Mouse (Mus musculus): ENCODE results near the gene Adamtsl4.
A peak's percentile ranks its signal among the peaks of the same experiment; 100 is the strongest.
"Not testable (repeated sequence)": the region's sequence is repeated elsewhere in the genome, so short reads cannot be mapped to it uniquely, and the experiment has no call there.

Adamtsl4 gene

DNA sequence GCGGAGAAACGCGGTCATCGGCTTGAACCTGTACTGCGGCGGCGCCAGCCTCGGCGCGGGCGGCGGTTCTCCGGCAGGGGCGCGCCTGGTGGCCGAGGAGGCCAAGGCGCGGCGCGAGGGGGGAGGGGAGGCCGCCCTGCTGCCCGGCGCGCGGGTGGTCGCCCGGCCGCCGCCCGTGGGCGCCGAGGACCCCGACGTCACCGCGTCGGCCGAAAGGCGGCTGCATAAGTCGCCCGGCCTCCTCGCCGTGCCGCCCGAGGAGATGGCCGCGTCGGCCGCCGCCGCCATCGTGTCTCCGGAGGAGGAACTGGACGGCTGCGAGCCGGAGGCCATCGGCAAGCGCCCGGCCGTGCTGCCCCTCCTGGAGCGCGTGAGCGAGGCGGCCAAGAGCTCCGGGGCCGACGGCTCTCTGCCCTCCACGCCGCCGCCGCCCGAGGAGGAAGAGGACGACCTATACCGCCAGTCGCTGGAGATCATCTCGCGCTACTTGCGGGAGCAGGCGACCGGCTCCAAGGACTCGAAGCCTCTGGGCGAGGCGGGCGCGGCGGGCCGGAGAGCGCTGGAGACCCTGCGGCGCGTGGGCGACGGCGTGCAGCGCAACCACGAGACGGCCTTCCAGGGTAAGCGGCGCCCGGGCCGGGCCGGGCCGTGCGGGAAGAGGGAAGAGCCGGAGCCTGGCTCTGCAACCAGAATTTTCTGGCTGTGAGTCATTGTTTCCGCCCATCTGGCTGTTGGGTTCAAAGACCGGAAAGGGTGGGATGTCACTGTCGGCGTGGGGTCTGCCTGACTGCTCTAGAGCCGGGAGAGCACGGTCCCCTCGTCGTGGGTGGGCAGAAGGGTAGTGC lies 28.6 kb downstream of the Adamtsl4 start:
- peak; percentile 63 for DNase-seq

DNA sequence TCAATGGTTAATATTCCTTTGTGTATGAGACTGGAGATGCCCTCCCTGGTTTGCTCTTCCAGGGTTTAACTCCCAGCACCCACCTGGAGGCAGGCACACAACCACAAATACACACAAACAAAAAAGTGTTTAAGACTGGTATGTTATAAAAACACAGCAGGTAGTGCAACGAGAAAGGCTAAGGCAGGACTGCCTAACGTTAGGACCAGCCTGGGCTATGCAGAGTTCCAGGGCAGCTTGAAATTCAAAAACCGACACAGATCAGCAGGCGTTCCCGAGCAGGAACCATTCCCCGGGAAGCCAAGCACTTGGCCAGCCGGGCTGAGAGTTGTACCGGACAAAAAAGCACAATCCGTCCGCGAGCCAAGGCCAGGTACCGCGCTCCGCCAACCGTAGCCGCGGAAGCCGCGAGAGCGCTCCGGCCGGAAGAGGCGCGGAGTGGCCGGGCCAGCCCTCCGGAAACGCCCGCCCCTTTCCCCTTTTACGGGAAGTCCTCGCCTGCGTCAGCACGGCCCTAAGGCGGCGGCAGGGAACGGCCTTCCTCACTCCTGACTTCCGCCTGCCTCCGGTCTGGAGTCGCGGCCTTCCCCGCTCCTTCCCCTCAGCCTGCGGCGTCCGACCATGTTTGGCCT lies 29.4 kb downstream of the Adamtsl4 start, which contains the start of gene Mcl1:
Mcl1 (plus strand) TSS at position 553 of the 632 bp plus-strand sequence.
- peak; percentile 93 for DNase-seq

DNA sequence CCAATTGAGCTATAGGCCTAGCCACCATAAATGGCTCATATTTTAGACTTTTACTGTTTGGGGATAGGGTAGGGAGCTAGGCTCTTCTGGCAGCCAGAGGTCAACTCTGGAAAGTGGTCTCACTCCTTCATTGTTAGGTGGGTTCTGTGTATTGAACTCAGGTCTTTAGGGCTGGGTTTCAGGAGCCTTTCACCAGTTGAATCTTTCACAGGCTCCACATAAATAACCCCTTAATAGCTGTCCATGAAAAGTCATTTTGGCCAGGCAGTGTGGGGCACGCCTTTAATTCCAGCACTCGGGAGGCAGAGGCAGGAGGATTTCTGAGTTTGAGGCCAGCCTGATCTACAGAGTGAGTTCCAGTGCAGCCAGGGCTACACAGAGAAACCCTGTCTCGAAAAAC lies 30.0 kb downstream of the Adamtsl4 start:
- DNase-seq: no peak

DNA sequence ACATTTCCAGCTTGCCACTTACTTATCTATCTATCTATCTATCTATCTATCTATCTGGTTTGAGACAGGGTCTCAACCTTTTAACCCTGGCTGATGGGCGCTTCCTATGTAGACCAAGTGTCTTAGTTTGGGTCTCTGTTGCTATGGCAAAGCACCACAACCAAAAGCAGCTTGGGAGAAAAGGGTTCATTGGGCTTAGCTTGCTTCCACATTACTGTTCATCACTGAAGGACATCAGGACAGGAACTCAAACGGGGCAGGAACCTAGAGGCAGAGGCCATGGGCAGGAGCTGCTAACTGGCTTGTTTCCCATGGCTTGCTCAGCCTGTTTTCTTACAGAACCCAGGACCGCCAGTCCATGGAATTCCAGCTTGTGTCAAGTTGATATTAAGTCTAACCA lies 30.6 kb downstream of the Adamtsl4 start:
- DNase-seq: no peak

DNA sequence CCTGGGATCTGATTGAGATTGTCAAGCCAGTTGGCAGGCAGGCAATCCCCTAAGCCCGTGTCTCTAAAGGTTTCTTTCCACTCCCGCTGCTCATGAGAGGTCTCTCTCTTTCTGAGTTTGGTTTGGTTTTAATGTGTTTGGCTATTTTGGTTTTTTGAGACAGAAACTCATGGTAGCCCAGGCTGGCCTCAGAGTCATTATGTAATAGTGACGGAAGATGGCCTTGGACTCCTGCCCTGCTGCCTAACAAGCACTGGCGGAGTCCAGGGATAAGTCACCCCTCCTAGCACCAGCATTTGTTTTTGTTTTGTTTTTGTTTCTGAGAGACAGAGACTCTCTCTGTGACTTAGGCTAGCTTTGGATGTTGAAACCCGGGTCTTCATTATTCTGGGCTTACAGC lies 32.3 kb downstream of the Adamtsl4 start:
- no peak for DNase-seq

DNA sequence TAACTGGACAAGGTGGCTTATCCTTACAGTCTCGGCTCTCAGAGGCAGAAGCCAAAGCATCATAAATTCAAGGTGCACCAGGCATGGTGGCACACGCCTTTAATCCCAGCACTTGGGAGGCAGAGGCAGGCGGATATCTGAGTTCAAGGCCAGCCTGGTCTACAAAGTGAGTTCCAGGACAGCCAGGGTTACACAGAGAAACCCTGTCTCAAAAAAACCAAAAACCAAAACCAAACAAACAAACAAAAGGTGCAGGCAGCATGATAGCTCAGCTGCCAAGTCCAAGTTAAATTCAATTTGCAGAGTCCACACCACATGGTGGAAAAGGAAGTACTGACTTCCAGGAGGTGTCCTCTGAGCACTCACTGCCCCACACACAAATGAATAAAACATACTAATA lies 33.3 kb downstream of the Adamtsl4 start:
- DNase-seq: not testable (repeated sequence)

DNA sequence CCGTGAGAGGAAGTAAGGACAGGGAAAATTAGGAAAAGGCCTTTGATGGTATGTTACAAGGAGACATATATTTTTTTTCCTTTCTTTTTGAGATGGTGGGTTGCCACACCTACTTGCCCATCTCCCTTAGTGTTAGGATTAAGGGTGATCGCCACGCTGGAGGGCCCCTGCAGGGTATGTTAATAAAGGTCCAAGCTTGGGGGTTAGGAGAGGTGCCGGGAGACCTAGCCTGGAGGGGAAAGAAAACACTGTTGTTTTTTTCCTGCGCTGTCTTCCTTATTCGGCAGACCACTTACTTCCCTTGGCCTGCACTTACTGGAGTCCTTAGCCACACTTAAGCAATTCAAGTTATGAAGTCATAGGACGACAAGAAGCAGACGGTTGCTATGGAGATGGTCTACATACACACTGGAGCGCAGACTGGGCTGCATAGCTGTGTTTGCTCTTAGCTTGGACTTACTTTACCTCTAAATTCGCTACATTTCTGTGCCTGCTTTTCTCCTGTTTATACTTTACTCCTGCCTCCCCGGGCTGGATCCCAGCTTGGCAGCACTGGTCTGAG lies 34.2 kb downstream of the Adamtsl4 start:
- no peak for DNase-seq

DNA sequence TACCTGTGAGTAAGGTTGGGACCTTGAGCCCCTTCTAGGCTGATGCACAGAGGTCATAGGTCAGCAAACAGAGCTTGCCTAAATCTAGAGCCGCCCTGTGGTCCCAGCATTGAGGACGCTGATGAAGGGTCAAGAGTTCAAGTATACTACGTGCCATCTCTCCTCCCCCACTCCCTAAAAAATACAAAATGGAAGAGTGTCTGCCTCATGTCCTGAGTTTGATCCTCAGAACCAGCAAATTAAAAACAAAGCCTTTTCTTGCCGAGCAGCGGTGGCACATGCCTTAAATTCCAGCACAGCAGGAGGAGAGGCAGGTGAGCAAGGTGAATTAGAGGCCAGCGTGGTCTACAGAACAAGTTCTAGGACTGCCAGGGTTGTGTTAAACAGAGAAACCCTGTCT lies 34.8 kb downstream of the Adamtsl4 start:
- no peak for DNase-seq

DNA sequence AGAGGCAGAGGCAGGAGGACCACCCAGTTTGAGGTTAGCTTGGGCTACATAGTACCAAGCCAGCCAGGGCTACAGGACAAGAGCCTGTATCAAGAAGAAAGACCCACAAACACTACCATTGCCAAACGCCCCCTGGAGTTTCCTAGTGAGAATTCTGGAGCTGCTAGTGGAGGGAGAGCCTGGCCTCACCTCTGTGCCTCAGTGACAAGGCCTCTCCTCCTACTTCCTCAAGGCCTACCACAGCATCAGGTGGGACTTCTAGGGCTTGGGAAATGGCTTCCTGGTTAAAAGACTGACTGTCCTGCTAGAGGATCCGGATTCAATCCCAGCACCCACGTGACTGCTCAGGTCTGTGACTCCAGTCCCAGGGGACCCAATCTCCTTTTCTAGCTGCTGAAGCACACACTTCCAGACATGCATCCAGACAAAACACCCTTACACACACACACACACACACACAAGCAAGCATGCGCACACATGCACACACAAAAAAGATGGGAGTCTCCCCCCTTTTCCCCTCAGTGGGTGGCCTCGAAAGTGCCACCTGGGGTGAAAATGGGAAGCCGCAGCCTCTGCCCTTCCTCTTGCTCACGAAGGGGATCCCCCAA lies 35.4 kb downstream of the Adamtsl4 start:
- DNase-seq: no peak

DNA sequence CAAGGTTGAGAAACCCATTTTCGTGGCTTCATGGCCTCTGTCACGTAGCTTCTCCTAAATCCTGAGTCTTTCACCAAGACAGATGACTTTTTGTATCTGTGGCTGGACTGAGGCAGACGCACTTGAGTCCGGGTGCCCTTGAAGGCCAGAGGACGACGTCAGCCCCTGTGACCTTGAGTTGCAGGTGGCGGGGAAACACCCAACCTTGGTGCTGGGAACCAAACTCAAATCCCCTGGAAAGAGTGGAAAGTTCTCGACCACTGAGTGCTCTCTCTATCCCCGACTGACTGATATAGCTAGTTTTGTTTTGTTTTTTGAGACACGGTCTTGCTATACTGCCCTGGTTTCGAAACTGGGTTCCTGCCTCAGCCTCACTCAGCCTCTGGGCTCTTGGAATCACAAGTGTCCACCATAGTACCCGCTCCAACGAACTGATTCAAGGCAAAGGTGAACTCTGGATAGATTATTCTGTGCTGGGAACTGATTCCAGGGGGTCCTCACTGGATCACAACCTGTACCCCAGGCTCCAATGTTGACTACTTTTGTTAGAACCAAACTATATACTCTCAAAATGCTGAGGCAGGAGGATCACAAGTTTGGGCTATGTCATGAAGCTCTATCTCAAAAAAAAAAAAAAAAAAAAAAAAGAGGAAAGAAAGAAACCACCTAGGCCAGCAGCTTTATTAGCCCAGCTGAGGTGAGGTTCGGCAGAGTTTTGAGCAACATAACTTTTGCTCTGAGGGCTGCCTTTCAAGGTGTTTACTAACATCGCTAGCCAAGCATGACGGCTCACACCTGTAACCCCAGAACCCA lies 36.1 kb downstream of the Adamtsl4 start:
- no peak for DNase-seq

DNA sequence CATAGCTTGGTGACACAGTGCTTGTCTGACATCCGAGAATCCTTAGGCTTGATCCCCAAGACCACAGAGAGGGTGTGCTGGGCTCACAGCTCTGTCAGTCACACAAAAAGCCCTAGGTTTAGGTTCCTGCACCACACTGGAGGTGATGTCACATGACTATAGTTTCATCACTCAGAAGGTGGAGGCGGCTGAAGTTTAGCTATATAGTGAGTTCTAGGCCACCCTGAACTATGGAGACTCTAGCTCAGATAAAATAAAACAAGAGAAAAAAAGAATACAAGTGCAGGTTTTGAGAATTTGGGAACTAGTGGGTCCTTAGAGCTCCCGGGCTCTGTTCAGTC lies 36.7 kb downstream of the Adamtsl4 start:
- DNase-seq: no peak

DNA sequence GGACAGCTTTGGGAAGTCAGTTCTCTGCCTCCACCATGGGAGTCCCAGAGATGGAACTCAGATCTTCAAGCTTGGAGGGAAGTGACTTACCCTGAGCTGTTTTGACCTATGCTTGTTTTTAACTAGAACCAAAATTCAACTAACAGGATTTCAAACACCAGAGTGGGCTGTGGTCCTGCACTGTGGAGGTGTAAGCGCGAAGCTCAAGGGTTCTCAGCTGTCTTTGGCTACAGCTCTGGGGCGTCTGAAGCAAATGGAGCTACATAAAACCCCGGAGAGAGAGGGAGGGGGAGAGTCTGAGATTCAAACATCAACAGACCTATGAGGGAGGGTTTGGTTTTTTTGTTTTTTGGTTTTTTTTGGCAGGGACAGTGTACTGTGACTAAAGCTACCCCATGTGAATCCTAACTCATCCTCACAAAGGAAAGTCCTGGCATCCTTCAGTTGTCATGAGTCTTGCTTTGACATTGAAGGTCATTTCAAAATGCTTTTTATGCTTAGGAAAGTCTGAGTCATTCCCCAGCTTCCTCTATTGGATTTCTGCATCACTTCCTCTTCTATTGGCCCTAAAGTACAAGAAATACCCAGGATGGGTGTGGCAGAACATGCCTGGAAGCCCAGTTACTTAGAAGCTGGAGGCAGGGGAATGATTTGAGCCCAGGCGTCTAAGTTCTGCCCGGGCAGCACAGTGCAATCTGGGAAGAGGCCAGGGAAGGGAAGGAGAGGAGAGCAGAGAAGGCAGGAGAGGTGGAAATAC lies 37.3 kb downstream of the Adamtsl4 start:
- no peak for DNase-seq

DNA sequence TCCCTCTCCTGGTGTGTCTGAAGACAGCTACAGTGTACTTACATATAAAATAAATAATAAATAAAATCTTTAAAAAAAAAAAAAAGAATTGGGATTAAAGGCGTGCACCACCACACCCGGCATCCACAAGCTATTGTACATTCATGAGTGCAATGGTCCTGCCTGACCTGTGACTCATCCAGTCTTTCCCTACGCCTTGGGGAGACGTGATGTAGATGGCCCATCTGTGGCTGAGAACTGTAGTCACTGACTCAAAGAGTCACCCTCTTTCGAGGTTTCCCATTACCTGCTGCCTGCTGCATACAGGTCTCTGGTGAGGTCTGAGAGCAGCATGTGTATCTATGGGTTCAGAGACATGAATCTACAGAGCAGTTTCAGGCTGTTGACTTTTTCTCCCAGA lies 39.7 kb downstream of the Adamtsl4 start:
- DNase-seq: no peak

DNA sequence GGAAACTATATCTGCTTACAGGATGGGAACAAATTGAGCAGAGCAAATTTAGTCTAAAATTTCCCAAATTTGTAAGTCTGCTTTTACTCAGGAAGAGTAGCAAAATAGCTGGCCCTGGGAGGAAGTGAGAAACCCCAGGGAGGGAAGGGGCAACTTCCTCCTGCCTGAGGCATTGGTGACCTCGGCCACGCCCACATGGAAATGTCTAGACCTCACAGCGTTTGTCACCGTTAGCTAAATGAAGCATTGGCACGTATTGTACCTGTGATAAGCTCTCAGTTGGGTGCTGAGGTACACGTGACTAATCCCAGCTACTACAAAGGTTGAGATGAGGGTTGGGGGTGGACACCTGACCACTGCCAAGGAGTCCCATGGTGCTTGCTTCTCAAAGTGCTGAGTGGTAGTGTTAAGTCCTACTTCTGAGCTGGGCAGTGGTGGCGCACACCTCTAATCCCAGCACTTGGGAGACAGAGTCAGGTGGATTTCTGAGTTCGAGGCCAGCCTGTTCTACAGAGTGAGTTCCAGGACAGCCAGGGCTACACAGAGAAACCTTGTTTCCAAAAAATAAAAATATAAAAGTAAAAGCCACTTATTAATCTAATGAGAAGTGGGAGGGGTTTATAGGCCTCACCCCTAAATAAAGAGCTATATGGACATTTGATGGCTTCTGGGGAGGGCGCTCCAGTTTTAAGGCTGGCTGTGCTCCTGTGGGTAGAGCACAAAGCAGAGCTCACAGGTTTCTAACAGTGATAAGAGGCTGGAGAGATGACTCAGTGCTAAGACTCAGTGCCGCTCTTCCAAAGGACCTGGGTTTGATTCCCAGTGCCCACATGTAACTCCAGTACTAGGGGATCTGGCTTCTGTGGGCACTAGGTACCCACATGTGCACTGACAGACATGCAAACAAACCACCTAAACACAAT lies 42.1 kb downstream of the Adamtsl4 start:
- no peak for DNase-seq

DNA sequence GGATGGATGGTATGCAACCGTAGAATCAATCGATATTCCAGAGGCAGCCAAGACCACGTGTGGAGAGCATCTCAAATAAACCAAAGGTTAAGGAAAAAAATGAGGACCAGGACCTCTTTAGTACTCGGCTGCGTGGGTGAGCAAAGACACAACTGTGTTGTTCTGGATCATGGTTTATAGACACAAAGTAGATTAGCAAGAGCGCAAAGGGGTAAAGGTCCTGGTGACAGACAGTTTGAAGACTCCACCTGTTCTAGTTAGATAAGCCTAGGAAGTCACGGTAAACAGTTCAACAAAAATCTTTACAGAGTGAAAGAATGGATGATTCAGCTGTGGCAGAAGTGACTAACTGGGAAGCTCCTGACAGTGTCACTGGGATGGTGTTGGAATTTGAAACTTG lies 44.6 kb downstream of the Adamtsl4 start:
- no peak for DNase-seq

DNA sequence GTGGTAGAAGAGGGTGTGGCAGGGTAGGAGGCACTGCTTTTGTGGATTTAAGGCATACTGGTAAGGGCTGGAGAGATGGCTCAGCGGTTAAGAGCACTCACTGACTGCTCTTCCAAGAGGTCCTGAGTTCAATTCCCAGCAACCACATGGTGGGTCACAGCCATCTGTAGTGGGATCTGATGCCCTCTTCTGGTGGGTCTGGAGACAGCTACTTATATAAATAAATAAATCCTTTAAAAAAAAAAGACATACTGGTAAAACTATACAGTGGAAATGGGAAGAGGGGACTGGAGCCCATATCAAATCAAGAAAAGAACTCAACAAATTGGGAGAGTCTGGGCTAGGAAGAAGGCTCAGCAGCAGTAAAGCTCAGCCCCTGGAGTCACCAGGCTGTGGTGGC lies 48.0 kb downstream of the Adamtsl4 start:
- no peak for DNase-seq

DNA sequence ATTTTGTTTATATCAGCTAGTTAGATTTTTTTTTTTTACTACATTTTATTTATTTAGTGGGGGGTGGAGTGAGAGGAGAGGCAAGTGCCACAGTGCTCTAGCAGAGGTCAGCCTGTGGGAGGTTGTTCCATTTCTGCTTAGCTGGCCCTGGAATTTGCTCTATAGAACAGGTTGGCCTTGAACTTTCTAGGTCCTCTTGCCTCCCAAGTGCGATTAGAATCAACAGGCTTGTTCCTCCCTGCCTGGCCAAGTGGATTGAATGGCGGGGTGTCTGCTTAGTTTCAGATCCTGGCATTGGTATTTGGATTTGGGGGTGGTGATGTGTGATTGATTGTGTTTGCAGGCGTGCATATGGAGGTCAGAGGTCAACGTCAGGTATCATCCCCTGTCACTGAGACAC lies 51.6 kb downstream of the Adamtsl4 start:
- DNase-seq: no peak

DNA sequence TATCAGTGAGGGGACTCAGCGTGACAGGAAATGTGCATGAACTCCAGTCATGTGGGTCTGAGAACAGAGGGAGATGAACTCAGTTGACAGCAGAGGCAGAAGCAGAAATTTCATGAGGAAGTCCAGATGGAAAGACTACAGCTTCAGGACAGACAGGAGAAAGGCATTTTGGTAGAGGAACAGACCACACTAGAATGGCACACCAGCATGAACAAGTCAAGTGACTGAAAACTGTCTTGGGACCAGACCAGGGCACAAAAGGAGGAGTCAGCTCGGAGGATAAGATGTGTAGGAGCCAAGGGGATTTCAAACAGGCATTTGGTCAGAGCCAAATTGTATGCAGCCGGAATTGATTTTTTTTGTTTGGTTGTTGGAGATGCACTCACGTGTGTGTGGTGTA lies 52.1 kb downstream of the Adamtsl4 start:
- no peak for DNase-seq

DNA sequence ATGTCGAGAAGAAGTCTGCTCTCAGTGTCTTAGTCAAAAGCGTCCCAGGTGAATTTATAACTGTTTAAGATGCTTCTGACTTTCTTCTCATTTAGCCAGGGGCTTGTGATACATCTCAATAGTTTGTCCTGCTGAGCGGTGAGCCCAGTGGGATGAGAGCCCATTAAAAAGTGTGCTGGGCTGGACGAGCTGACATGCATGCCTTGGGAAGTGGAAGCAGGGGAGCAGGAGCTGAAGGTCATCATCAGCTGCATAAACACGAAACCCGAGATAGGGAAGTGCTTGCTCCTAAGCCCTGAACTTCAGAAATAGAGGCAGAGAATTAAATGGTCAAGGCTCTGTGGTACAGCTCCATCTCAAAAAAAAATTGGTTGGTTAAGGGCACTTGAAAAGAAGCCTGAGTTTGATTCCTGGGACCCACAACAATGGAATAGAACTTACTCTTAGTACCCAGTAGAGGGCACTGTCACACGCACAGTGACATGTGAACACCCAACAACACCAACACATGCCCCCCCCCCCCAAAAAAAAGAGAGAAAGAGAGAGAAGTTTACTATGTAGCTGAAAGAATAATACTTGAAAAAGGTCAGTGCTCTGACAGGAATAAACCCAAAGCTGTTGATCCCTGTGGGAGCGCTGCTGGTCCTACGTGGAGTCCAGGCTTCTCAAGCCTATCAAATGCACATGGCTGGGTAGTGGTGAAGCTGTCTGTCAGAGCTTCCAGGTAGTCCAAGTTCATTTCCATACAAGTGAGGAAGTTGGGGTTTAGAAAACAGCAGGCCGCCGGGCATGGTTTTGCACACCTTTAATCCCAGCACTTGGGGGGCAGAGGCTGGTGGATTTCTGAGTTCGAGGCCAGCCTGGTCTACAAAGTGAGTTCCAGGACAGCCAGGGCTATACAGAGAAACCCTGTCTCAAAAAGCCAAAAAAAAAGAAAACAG lies 54.8 kb downstream of the Adamtsl4 start:
- no peak for DNase-seq

DNA sequence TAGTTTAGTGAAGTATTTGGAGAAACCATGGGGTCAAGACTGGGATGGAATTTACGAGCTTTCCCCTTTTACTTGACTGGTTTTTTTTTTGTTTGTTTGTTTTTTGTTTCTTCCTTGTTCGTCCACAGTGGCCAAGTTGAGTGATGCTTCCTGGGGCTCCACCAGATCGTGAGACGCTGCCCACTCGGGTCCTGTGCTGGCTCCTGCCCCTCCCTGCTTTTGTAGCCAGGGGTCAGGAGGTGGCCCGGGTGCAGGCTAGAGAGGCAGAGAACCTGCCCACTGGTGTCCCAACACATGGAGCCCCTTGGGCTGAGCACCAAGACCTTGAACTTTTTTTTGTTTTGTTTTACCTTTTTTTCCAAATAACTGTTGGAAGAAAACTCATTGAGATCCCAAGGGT lies 56.4 kb downstream of the Adamtsl4 start:
- DNase-seq: no peak
